ENCODE assay signal across 18 mouse cellular contexts in the genomic region with DNA sequence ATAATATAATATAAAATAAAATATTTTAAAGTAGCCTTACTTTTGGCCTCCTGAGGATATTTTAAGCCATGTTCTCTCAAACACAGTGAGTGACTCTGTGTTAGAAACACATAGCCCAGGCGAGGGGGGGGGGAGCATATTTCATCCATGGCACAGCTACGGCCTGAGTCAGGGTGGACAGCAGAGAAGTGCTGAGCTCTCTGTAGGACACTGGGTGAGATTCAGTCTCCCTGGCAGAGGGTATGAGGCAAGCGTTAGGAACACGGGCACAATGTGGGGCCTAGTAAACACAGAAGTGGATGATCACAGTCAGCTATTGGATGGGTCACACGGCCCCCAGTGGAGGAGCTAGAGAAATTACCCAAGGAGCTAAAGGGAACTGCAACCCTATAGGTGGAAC. TPM values are rescaled to one million over a fixed set of nuclear protein-coding genes. Genes with fewer than 3 reads are reported as not detected.
DNase-seq lines count a peak whose midpoint lies in the region; ATAC-seq and TF ChIP-seq lines count a peak whose summit lies in the region.
"Had no signal": no experiment of that assay in that cellular context is flagged by ENCODE, and none has a peak within 500 bp of the region (broad histone marks: within the 10 kb centered on the region; RNA-seq: fewer than 3 reads in every experiment).

No protein-coding gene starts in this region.

- WGBS in heart, embryonic 10.5 days = 74% methylated on average over 5 of the region's 5 CpGs
- 76% methylated on average over 5 of the region's 5 CpGs for WGBS in midbrain, embryonic 12.5 days
- 83% methylated on average over 5 of the region's 5 CpGs for WGBS in midbrain, embryonic 15.5 days
- 84% methylated on average over 5 of the region's 5 CpGs for WGBS in forebrain, embryonic 14.5 days
- 31% methylated on average over 5 of the region's 5 CpGs for WGBS in liver, embryonic 16.5 days (ENCODE audit: insufficient replicate concordance)
- WGBS in thymus, adult 2 months = 93% methylated on average over 5 of the region's 5 CpGs

- ATAC-seq in midbrain, embryonic 12.5 days (ENCODE audit: low FRiP score, low read depth) = peak; percentile 64
- no peak for ATAC-seq in midbrain, embryonic 15.5 days (replicated peaks)
- ATAC-seq in forebrain, embryonic 14.5 days = peak; percentile 35; the same call in 1 of the 2 replicates
- ATAC-seq in liver, embryonic 16.5 days (ENCODE audit: low read depth) = peak; percentile 14
- ATAC-seq: inflammation-experienced regulatory T-cells, adult 6 months; Patski had no signal

- H3K27me3 ChIP-seq in heart, embryonic 10.5 days (ENCODE audit: insufficient read depth, poor library complexity, severe bottlenecking) = no peaks in the 10 kb centered on the region
- H3K27me3 ChIP-seq in midbrain, embryonic 12.5 days = peaks cover 3% of the 10 kb centered on the region; the same call in 1 of the 2 replicates
- H3K27me3 ChIP-seq in midbrain, embryonic 15.5 days (replicated peaks) = peaks cover 8% of the 10 kb centered on the region; the same call in 1 of the 2 replicates
- H3K27me3 ChIP-seq in forebrain, embryonic 14.5 days (replicated peaks; ENCODE audit: control insufficient read depth, insufficient read depth, low read length) = no peaks in the 10 kb centered on the region
- no peaks in the 10 kb centered on the region for H3K27me3 ChIP-seq in liver, embryonic 16.5 days (ENCODE audit: control insufficient read depth, insufficient read depth, low read depth, low read length)
- H3K27me3 ChIP-seq in thymus, adult 2 months (ENCODE audit: control insufficient read depth, insufficient read depth, low read length) = no peaks in the 10 kb centered on the region
- H3K27me3 ChIP-seq: embryonic facial prominence, embryonic 12.5 days had no signal

- no peaks in the 10 kb centered on the region for H3K4me1 ChIP-seq in heart, embryonic 10.5 days
- H3K4me1 ChIP-seq in midbrain, embryonic 12.5 days = peaks cover 3% of the 10 kb centered on the region; the same call in 1 of the 2 replicates
- peaks cover 7% of the 10 kb centered on the region for H3K4me1 ChIP-seq in midbrain, embryonic 15.5 days
- 0 out of 2 replicates have a peak, but pooled peaks cover 1% of the 10 kb centered on the region for H3K4me1 ChIP-seq in forebrain, embryonic 14.5 days (ENCODE audit: control insufficient read depth, insufficient read depth, low read length)
- peaks cover 7% of the 10 kb centered on the region for H3K4me1 ChIP-seq in liver, embryonic 16.5 days (ENCODE audit: control insufficient read depth, low read depth, low read length)
- H3K4me1 ChIP-seq in thymus, adult 2 months (replicated peaks; ENCODE audit: control insufficient read depth, insufficient read depth, low read length) = peaks cover 4% of the 10 kb centered on the region
- H3K4me1 ChIP-seq: embryonic facial prominence, embryonic 12.5 days had no signal

- H3K9ac ChIP-seq in midbrain, embryonic 12.5 days (replicated peaks) = no peak overlapping the region
- no peak overlapping the region for H3K9ac ChIP-seq in midbrain, embryonic 15.5 days
- no peak overlapping the region for H3K9ac ChIP-seq in forebrain, embryonic 14.5 days (ENCODE audit: low read length)
- H3K9ac ChIP-seq in liver, embryonic 16.5 days (ENCODE audit: low read depth, low read length) = peak overlapping the region; percentile 82
- H3K9ac ChIP-seq: embryonic facial prominence, embryonic 12.5 days had no signal

- peak overlapping the region; percentile 63; the same call in 1 of the 2 replicates for H3K27ac ChIP-seq in heart, embryonic 10.5 days
- no peak overlapping the region for H3K27ac ChIP-seq in midbrain, embryonic 12.5 days (replicated peaks)
- H3K27ac ChIP-seq in midbrain, embryonic 15.5 days = no peak overlapping the region
- H3K27ac ChIP-seq in forebrain, embryonic 14.5 days (ENCODE audit: low read depth, low read length) = no peak overlapping the region
- peak overlapping the region; percentile 91 for H3K27ac ChIP-seq in liver, embryonic 16.5 days (ENCODE audit: low read length)
- H3K27ac ChIP-seq in thymus, adult 2 months (ENCODE audit: control insufficient read depth, insufficient read depth, low read length) = no peak overlapping the region
- H3K27ac ChIP-seq: embryonic facial prominence, embryonic 12.5 days; macrophage had no signal

- H3K4me3 ChIP-seq in heart, embryonic 10.5 days = peak overlapping the region; percentile 38
- no peak overlapping the region for H3K4me3 ChIP-seq in midbrain, embryonic 12.5 days
- no peak overlapping the region for H3K4me3 ChIP-seq in midbrain, embryonic 15.5 days
- H3K4me3 ChIP-seq in forebrain, embryonic 14.5 days (ENCODE audit: low read depth, low read length) = no peak overlapping the region
- H3K4me3 ChIP-seq in liver, embryonic 16.5 days (ENCODE audit: low read depth, low read length) = peak overlapping the region; percentile 69
- H3K4me3 ChIP-seq in thymus, adult 2 months (ENCODE audit: control insufficient read depth, insufficient read depth, low read length) = no peak overlapping the region
- H3K4me3 ChIP-seq: embryonic facial prominence, embryonic 12.5 days had no signal

- no peak overlapping the region for H3K4me2 ChIP-seq in midbrain, embryonic 12.5 days (replicated peaks)
- H3K4me2 ChIP-seq in midbrain, embryonic 15.5 days = no peak overlapping the region
- no peak overlapping the region for H3K4me2 ChIP-seq in forebrain, embryonic 14.5 days (ENCODE audit: low read length)
- no peak overlapping the region for H3K4me2 ChIP-seq in liver, embryonic 16.5 days (ENCODE audit: low read depth, low read length)
- H3K4me2 ChIP-seq: embryonic facial prominence, embryonic 12.5 days had no signal

- no peak for TF ChIP-seq CTCF in thymus, adult 2 months (IDR thresholded peaks at IDR 0.05; ENCODE audit: borderline replicate concordance, control insufficient read depth, extremely low read depth, insufficient read depth, low read length, poor library complexity)

- no peaks in the 10 kb centered on the region for H3K9me3 ChIP-seq in heart, embryonic 10.5 days
- no peaks in the 10 kb centered on the region for H3K9me3 ChIP-seq in midbrain, embryonic 12.5 days
- no peaks in the 10 kb centered on the region for H3K9me3 ChIP-seq in midbrain, embryonic 15.5 days
- no peaks in the 10 kb centered on the region for H3K9me3 ChIP-seq in forebrain, embryonic 14.5 days (replicated peaks; ENCODE audit: control insufficient read depth, low read length)
- no peaks in the 10 kb centered on the region for H3K9me3 ChIP-seq in liver, embryonic 16.5 days (replicated peaks; ENCODE audit: control insufficient read depth, low read length)
- H3K9me3 ChIP-seq: embryonic facial prominence, embryonic 12.5 days had no signal

- H3K36me3 ChIP-seq in heart, embryonic 10.5 days = no peaks in the 10 kb centered on the region
- no peaks in the 10 kb centered on the region for H3K36me3 ChIP-seq in midbrain, embryonic 12.5 days
- no peaks in the 10 kb centered on the region for H3K36me3 ChIP-seq in midbrain, embryonic 15.5 days (replicated peaks)
- H3K36me3 ChIP-seq in forebrain, embryonic 14.5 days (ENCODE audit: control insufficient read depth, insufficient read depth, low read length) = no peaks in the 10 kb centered on the region
- H3K36me3 ChIP-seq in liver, embryonic 16.5 days (ENCODE audit: control insufficient read depth, insufficient read depth) = peaks cover 36% of the 10 kb centered on the region
- H3K36me3 ChIP-seq in thymus, adult 2 months (ENCODE audit: control insufficient read depth, insufficient read depth, low read length) = no peaks in the 10 kb centered on the region
- H3K36me3 ChIP-seq: embryonic facial prominence, embryonic 12.5 days had no signal

- TF ChIP-seq POLR2A in thymus, adult 2 months (IDR thresholded peaks at IDR 0.05; ENCODE audit: control insufficient read depth, extremely low read depth, insufficient read depth, low read length, poor library complexity) = no peak

- no peak for DNase-seq in heart, embryonic 10.5 days (ENCODE audit: low spot score)
- no peak for DNase-seq in heart, adult 8-10 months (ENCODE audit: low spot score)
- no peak for DNase-seq in forebrain, embryonic 14.5 days (ENCODE audit: low spot score)
- DNase-seq in right cerebral cortex, postnatal 4 days = no peak
- no peak for DNase-seq in thymus, adult 2 months
- DNase-seq: adrenal gland, postnatal 14 days; cerebellum, adult 18-20 months; thymus, postnatal 25 days had no signal

RNA-seq across cellular contexts. Expression of a gene that starts 1.2 kb away (rescaled TPM):
- 34.3 and 45.8 TPM in 2 replicates for polyA plus RNA-seq in heart, embryonic 10.5 days (2016; fragmentation: Nextera tagmentation; extraction: Ambion mirVana)
- total RNA-seq in heart, adult 8-10 months (2022) = under 1 TPM in 3 of 4 experiments, not detected in 1; 0.22 to 0.54 (median 0.52) TPM
- 5.1 and 5.6 TPM in 2 replicates for polyA plus RNA-seq in midbrain, embryonic 12.5 days (2016; fragmentation: Nextera tagmentation; extraction: Ambion mirVana)
- 2.4 and 5.6 TPM in 2 replicates for polyA plus RNA-seq in midbrain, embryonic 15.5 days (2015; fragmentation: Nextera tagmentation; extraction: Ambion mirVana)
- polyA plus RNA-seq in forebrain, embryonic 14.5 days (2014; fragmentation: Nextera tagmentation; extraction: Ambion mirVana) = 1.8 and 2.9 TPM in 2 replicates
- polyA plus RNA-seq in liver, embryonic 16.5 days (2015; fragmentation: Nextera tagmentation; extraction: Ambion mirVana) = 642 and 710 TPM in 2 replicates
- 0.11 TPM in 1 of 2 replicates, not detected in the other for polyA plus RNA-seq in thymus, adult 2 months (2012; rRNA removed)
- total RNA-seq: left cerebral cortex, postnatal 36 days had no signal
- polyA plus RNA-seq: inflammation-experienced regulatory T-cells, adult 6 months; large intestine, adult 2 months; macrophage; Patski; small intestine, adult 2 months had no signal

Comparison
In these comparisons a context has a peak if more than half of its experiments do, and no peak if none do; other contexts are left out.
1. H3K27ac ChIP-seq: peak in heart, embryonic 10.5 days (single experiment) and liver, embryonic 16.5 days (single experiment); none in midbrain, embryonic 12.5 days (single experiment), midbrain, embryonic 15.5 days (single experiment), forebrain, embryonic 14.5 days (single experiment) and thymus, adult 2 months (single experiment).
2. H3K4me3 ChIP-seq: peak in heart, embryonic 10.5 days (single experiment) and liver, embryonic 16.5 days (single experiment); none in midbrain, embryonic 12.5 days (single experiment), midbrain, embryonic 15.5 days (single experiment), forebrain, embryonic 14.5 days (single experiment) and thymus, adult 2 months (single experiment).
3. RNA of a gene that starts 1.2 kb away (polyA plus RNA-seq): 642 to 710 TPM in liver, embryonic 16.5 days; 34.3 to 45.8 TPM in heart, embryonic 10.5 days, 5.1 to 5.6 TPM in midbrain, embryonic 12.5 days, 2.4 to 5.6 TPM in midbrain, embryonic 15.5 days, 1.8 to 2.9 TPM in forebrain, embryonic 14.5 days and 0.11 TPM in thymus, adult 2 months; every median in the first group is over 10 times any median in the second.